Mouse (Mus musculus): ENCODE data around the gene Ddah2. TPM values are rescaled to one million over a fixed set of nuclear protein-coding genes. Genes with fewer than 3 reads are reported as not detected.
"Not testable (repeated sequence)": the region's sequence is repeated elsewhere in the genome, so short reads cannot be mapped to it uniquely, and the experiment has no call there.

Ddah2 gene
- polyA plus RNA-seq, 1 experiment from 2014 or later = 517 TPM

- no peak overlapping the region for H3K4me3 ChIP-seq
- H3K4me2 ChIP-seq (replicated peaks) = peak overlapping the region; percentile 40
- peaks cover 27% of the 10 kb centered on the region for H3K4me1 ChIP-seq
Observed at GRCm38 (mm10) chr17:35029691-35030532, 28.9 kb upstream of the Ddah2 start.

GRCm38 (mm10) chr17:35031272-35031671 is 27.6 kb upstream of the Ddah2 start:
- no peak overlapping the region for H3K4me3 ChIP-seq
- ATAC-seq (ENCODE audit: low FRiP score) = no peak
- H3K27me3 ChIP-seq = no peaks in the 10 kb centered on the region
- no peaks in the 10 kb centered on the region for H3K36me3 ChIP-seq
- no peak overlapping the region for H3K9ac ChIP-seq
- H3K4me1 ChIP-seq = peaks cover 23% of the 10 kb centered on the region
- no peaks in the 10 kb centered on the region for H3K9me3 ChIP-seq (replicated peaks)
- H3K27ac ChIP-seq = no peak overlapping the region
- WGBS = 86% methylated on average over 11 of the region's 11 CpGs
- no peak overlapping the region for H3K4me2 ChIP-seq (replicated peaks)

More at GRCm38 (mm10) chr17:35029691-35030532, 28.9 kb upstream of the Ddah2 start:
- H3K36me3 ChIP-seq = no peaks in the 10 kb centered on the region
- peak overlapping the region; percentile 47 for H3K9ac ChIP-seq
- 25% methylated on average over 19 of the region's 19 CpGs for WGBS
- H3K27me3 ChIP-seq = no peaks in the 10 kb centered on the region
- H3K27ac ChIP-seq = peak overlapping the region; percentile 19; the same call in 1 of the 2 replicates
- ATAC-seq (ENCODE audit: low FRiP score) = no peak
- no peaks in the 10 kb centered on the region for H3K9me3 ChIP-seq (replicated peaks)

GRCm38 (mm10) chr17:35031880-35032279 is 27.0 kb upstream of the Ddah2 start:
- no peak overlapping the region for H3K4me3 ChIP-seq
- H3K27me3 ChIP-seq = no peaks in the 10 kb centered on the region
- WGBS = 90% methylated on average over 7 of the region's 7 CpGs

GRCm38 (mm10) chr17:35032323-35032870 is 26.4 kb upstream of the Ddah2 start:
- Histone ChIP-seq H3K27me3 (no peaks in the 10 kb centered on the region), H3K4me2 (replicated peaks) (no peak overlapping the region), H3K4me1 (peaks cover 15% of the 10 kb centered on the region), H3K4me3 (no peak overlapping the region), H3K9ac (no peak overlapping the region), H3K36me3 (no peaks in the 10 kb centered on the region), H3K27ac (no peak overlapping the region; the same call in 1 of the 2 replicates), H3K9me3 (replicated peaks) (no peaks in the 10 kb centered on the region)
- 76% methylated on average over 8 of the region's 8 CpGs for WGBS
- ATAC-seq (ENCODE audit: low FRiP score) = no peak

More at GRCm38 (mm10) chr17:35031880-35032279, 27.0 kb upstream of the Ddah2 start:
- no peak overlapping the region for H3K9ac ChIP-seq
- no peak for ATAC-seq (ENCODE audit: low FRiP score)
- H3K9me3 ChIP-seq (replicated peaks) = no peaks in the 10 kb centered on the region
- peaks cover 19% of the 10 kb centered on the region for H3K4me1 ChIP-seq
- H3K27ac ChIP-seq = no peak overlapping the region; the same call in 1 of the 2 replicates
- no peak overlapping the region for H3K4me2 ChIP-seq (replicated peaks)
- H3K36me3 ChIP-seq = no peaks in the 10 kb centered on the region

GRCm38 (mm10) chr17:35033703-35034102 is 25.1 kb upstream of the Ddah2 start:
- not testable (repeated sequence) for H3K4me3 ChIP-seq; H3K27me3 ChIP-seq; H3K27ac ChIP-seq; H3K9ac ChIP-seq; H3K9me3 ChIP-seq (replicated peaks); H3K36me3 ChIP-seq; H3K4me2 ChIP-seq (replicated peaks); H3K4me1 ChIP-seq; ATAC-seq (ENCODE audit: low FRiP score)
- WGBS = 72% methylated on average over 1 of the region's 1 CpGs

- H3K9ac ChIP-seq = no peak overlapping the region
- WGBS = 86% methylated on average over 6 of the region's 6 CpGs
- ATAC-seq (ENCODE audit: low FRiP score) = no peak
- no peak overlapping the region for H3K4me2 ChIP-seq (replicated peaks)
- no peaks in the 10 kb centered on the region for H3K36me3 ChIP-seq
- no peak overlapping the region for H3K27ac ChIP-seq
- H3K4me1 ChIP-seq = peaks cover 6% of the 10 kb centered on the region
- no peak overlapping the region for H3K4me3 ChIP-seq
- H3K27me3 ChIP-seq = no peaks in the 10 kb centered on the region
- no peaks in the 10 kb centered on the region for H3K9me3 ChIP-seq (replicated peaks)
Observed at GRCm38 (mm10) chr17:35034896-35035295, 23.9 kb upstream of the Ddah2 start.

- H3K4me1 ChIP-seq = no peaks in the 10 kb centered on the region
- 88% methylated on average over 11 of the region's 11 CpGs for WGBS
- no peaks in the 10 kb centered on the region for H3K9me3 ChIP-seq (replicated peaks)
- H3K27me3 ChIP-seq = no peaks in the 10 kb centered on the region
- no peak overlapping the region for H3K9ac ChIP-seq
- H3K27ac ChIP-seq = no peak overlapping the region
- H3K4me2 ChIP-seq (replicated peaks) = no peak overlapping the region
- H3K36me3 ChIP-seq = no peaks in the 10 kb centered on the region
- ATAC-seq (ENCODE audit: low FRiP score) = no peak
- H3K4me3 ChIP-seq = no peak overlapping the region
Observed at GRCm38 (mm10) chr17:35039121-35039873, 19.5 kb upstream of the Ddah2 start.

- no peaks in the 10 kb centered on the region for H3K9me3 ChIP-seq (replicated peaks)
- no peaks in the 10 kb centered on the region for H3K36me3 ChIP-seq
- H3K27me3 ChIP-seq = no peaks in the 10 kb centered on the region
- H3K4me1 ChIP-seq = peaks cover 26% of the 10 kb centered on the region
- 94% methylated on average over 4 of the region's 4 CpGs for WGBS
- no peak overlapping the region for H3K27ac ChIP-seq
- ATAC-seq (ENCODE audit: low FRiP score) = no peak
- no peak overlapping the region for H3K4me3 ChIP-seq
- no peak overlapping the region for H3K9ac ChIP-seq
- H3K4me2 ChIP-seq (replicated peaks) = no peak overlapping the region
Observed at GRCm38 (mm10) chr17:35043794-35044193, 15.0 kb upstream of the Ddah2 start.

- H3K4me2 ChIP-seq (replicated peaks) = peak overlapping the region; percentile 97
- peak overlapping the region; percentile 53 for H3K4me3 ChIP-seq
- no peaks in the 10 kb centered on the region for H3K9me3 ChIP-seq (replicated peaks)
- ATAC-seq (ENCODE audit: low FRiP score) = no peak
- peaks cover 38% of the 10 kb centered on the region for H3K4me1 ChIP-seq
- H3K9ac ChIP-seq = peak overlapping the region; percentile 81
- no peaks in the 10 kb centered on the region for H3K36me3 ChIP-seq
- H3K27ac ChIP-seq = no peak overlapping the region
- H3K27me3 ChIP-seq = no peaks in the 10 kb centered on the region
- WGBS = 84% methylated on average over 7 of the region's 7 CpGs
Observed at GRCm38 (mm10) chr17:35044904-35045806, 13.7 kb upstream of the Ddah2 start.

- H3K27ac ChIP-seq = peak overlapping the region; percentile 62
- ATAC-seq (ENCODE audit: low FRiP score) = peak; percentile 68
- H3K27me3 ChIP-seq = no peaks in the 10 kb centered on the region
- H3K36me3 ChIP-seq = no peaks in the 10 kb centered on the region
- H3K4me3 ChIP-seq = peak overlapping the region; percentile 53
- H3K4me2 ChIP-seq (replicated peaks) = peak overlapping the region; percentile 97
- peak overlapping the region; percentile 81 for H3K9ac ChIP-seq
- H3K4me1 ChIP-seq = peaks cover 42% of the 10 kb centered on the region
- no peaks in the 10 kb centered on the region for H3K9me3 ChIP-seq (replicated peaks)
- WGBS = 7% methylated on average over 43 of the region's 48 CpGs
Observed at GRCm38 (mm10) chr17:35045807-35046680, 12.8 kb upstream of the Ddah2 start.

Data from hindbrain, embryonic 12.5 days (tissue).